Mouse (Mus musculus) midbrain, embryonic 14.5 days (tissue): ENCODE measurements around the gene Folr1. TPM values are rescaled to one million over a fixed set of nuclear protein-coding genes. Genes with fewer than 3 reads are reported as not detected.

Source experiments
- ATAC-seq: fragments of 200-750 bp; cut with Nextera tagmentation; 2 replicates; pipeline ENCODE4 v1.8.0; 2017; ENCODE audit warnings: moderate number of reproducible peaks, moderate library complexity; ENCODE audit not compliant: low FRiP score, low TSS enrichment
- DNase-seq: peaks from one replicate; pipeline ENCODE4 v3.0.0-alpha.2; 2015
- H3K27ac ChIP-seq: fragments of 300-500 bp; sonication (generic); replicated peaks from 2 replicates; pipeline ENCODE4 v1.5.1; 2014; ENCODE audit warnings: mild to moderate bottlenecking, low read depth, low read length, moderate library complexity
- H3K27me3 ChIP-seq: fragments of 300-500 bp; sonication (generic); 2 replicates; pipeline ENCODE4 v1.6.1; 2014; ENCODE audit warnings: low read length, control low read depth, mixed read lengths; ENCODE audit not compliant: control insufficient read depth, insufficient read depth
- H3K36me3 ChIP-seq: fragments of 300-500 bp; sonication (generic); 2 replicates; pipeline ENCODE4 v1.6.1; 2014; ENCODE audit warnings: low read length, control low read depth; ENCODE audit not compliant: control insufficient read depth, insufficient read depth
- H3K4me1 ChIP-seq: fragments of 300-500 bp; sonication (generic); 2 replicates; pipeline ENCODE4 v1.6.1; 2014; ENCODE audit warnings: mild to moderate bottlenecking, antibody characterized with exemption, low read length, control low read depth; ENCODE audit not compliant: control insufficient read depth, insufficient read depth
- H3K4me2 ChIP-seq: fragments of 300-500 bp; sonication (generic); 2 replicates; pipeline ENCODE4 v1.6.1; 2014; ENCODE audit warnings: mild to moderate bottlenecking, low read length, moderate library complexity
- H3K4me3 ChIP-seq: fragments of 300-500 bp; sonication (generic); replicated peaks from 2 replicates; pipeline ENCODE4 v1.5.1; 2014; ENCODE audit warnings: low read depth, low read length
- H3K9ac ChIP-seq: fragments of 300-500 bp; sonication (generic); replicated peaks from 2 replicates; pipeline ENCODE4 v1.6.1; 2014; ENCODE audit warnings: mild to moderate bottlenecking, low read length, moderate library complexity
- H3K9me3 ChIP-seq: fragments of 300-500 bp; sonication (generic); 2 replicates; pipeline ENCODE4 v1.6.1; 2016; ENCODE audit warnings: low read length, control low read depth, mixed read lengths; ENCODE audit not compliant: control insufficient read depth
- WGBS: fragments of 180-500 bp; shearing (Covaris S2); extraction: QIAGEN DNeasy Blood & Tissue Kit; methylation state at CpG from one replicate; pipeline ENCODE4 v1.1.7; 2014; 5-methylcytosine and 5-hydroxymethylcytosine counted together
- polyA plus RNA-seq: library from polyadenylated mRNA; unstranded; fragments of >200 nt; fragmentation: Nextera tagmentation; extraction: Ambion mirVana; gene quantifications from 2 replicates; pipeline ENCODE4 v1.2.1, GENCODE M21; 2014

The Folr1 gene
- polyA plus RNA-seq, 1 experiment from 2014 or later, result 7.9 TPM

DNA sequence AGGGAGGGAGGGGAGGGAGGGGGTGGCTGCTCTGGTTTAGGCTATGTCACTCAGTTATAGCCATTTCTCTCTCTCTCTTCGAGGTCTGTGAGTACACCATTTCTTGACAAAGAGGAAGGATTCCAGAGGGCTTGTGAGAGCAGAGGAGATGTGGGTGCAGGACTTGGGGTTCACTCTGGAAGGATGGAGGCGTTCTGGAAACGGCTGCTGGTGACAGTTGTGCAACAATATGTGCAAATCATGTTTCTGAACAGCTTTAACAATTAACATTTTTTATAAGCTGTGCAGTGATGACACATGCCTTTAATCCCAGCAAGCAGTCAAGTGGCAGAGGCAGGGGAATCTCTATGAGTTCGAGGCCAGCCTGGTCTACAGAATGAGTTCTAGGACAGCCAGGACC lies 10.3 kb upstream of the Folr1 start:
- whole genome bisulfite sequencing, result 78% methylated on average over 4 of the region's 4 CpGs
- ATAC-seq, result no peak

DNA sequence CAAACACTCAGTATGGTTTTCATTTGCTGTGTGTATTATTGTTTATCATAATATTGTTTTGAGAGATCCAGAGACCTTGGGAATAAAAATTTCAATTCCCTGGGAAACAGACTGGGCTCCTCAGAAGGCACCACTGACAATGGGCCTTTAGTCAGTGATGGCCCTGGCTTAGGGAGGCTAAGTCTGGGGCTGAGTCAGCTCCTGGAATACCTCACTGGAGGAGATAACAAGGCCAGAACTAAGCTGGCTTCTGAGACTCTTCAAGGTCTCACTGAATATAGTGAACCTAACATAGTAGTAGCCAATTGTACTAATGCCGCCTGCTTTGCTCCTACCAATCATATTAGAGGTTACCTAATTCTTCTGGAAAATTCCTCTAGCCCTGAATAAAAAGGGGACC lies 5.4 kb upstream of the Folr1 start:
- no peaks in the 10 kb centered on the region for H3K4me1 ChIP-seq
- H3K4me2 ChIP-seq, result no peak overlapping the region
- no peak overlapping the region for H3K27ac ChIP-seq
- no peak overlapping the region for H3K4me3 ChIP-seq
- no peaks in the 10 kb centered on the region for H3K27me3 ChIP-seq
- no peak overlapping the region for H3K9ac ChIP-seq
- 97% methylated on average over 1 of the region's 1 CpGs for WGBS
- H3K36me3 ChIP-seq, result no peaks in the 10 kb centered on the region
- no peak for ATAC-seq
- no peaks in the 10 kb centered on the region for H3K9me3 ChIP-seq
- DNase-seq, result no peak

More for the DNA sequence above, 10.3 kb upstream of the Folr1 start:
- H3K4me1 ChIP-seq, result no peaks in the 10 kb centered on the region
- no peak overlapping the region for H3K27ac ChIP-seq
- no peak overlapping the region for H3K4me3 ChIP-seq
- no peak overlapping the region for H3K4me2 ChIP-seq
- DNase-seq, result no peak
- H3K27me3 ChIP-seq, result no peaks in the 10 kb centered on the region
- no peaks in the 10 kb centered on the region for H3K9me3 ChIP-seq
- no peaks in the 10 kb centered on the region for H3K36me3 ChIP-seq
- H3K9ac ChIP-seq, result no peak overlapping the region

DNA sequence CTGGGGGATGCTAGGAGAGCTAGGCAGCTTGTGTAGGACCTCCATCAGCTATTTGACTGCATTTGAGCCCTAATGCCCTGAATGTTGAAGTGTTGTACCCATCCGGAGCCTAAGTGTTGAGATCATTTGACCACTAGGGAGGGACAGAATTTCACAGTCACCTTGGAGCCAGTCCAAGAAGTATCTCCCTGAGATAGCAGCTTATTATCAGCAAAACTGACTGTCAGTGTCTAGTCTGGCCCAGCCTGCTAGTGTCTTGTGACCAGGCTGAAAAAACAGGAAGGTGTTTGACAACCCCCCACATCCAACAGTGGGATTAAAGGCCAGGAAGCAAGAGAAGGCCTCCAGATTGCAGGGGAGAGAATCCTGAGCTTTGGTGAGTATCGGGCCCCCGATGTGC lies 708 bp upstream of the Folr1 start:
- Histone ChIP-seq H3K4me3 (no peak overlapping the region), H3K4me1 (no peaks in the 10 kb centered on the region), H3K4me2 (no peak overlapping the region), H3K27me3 (no peaks in the 10 kb centered on the region), H3K36me3 (no peaks in the 10 kb centered on the region), H3K9me3 (no peaks in the 10 kb centered on the region), H3K27ac (no peak overlapping the region), H3K9ac (no peak overlapping the region)
- 86% methylated on average over 3 of the region's 3 CpGs for WGBS
- DNase-seq, result no peak
- no peak for ATAC-seq

DNA sequence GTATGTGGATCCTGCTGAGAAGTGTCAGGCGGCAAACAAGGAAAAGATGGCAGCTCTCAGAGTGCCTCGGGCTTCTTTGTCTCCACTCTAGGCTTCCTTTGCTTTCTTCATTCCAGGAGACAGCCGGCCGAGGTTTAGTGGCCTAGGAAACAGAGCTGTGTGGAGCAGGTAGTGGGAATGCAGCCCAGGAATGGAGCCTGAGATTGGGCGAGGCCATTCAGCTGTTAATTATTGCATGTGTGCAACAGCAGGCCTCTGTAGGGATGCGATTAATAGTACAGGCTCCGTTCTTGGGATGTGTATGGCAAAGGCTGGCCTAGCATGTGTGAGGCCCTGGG lies 1.5 kb downstream of the Folr1 start:
- H3K9ac ChIP-seq, result no peak overlapping the region
- H3K36me3 ChIP-seq, result no peaks in the 10 kb centered on the region
- H3K4me2 ChIP-seq, result no peak overlapping the region
- no peaks in the 10 kb centered on the region for H3K27me3 ChIP-seq
- WGBS, result 18% methylated on average over 7 of the region's 7 CpGs
- DNase-seq (peak; percentile 46), ATAC-seq (peak; percentile 27; the same call in 1 of the 2 replicates)
- H3K27ac ChIP-seq, result no peak overlapping the region
- no peaks in the 10 kb centered on the region for H3K4me1 ChIP-seq
- no peaks in the 10 kb centered on the region for H3K9me3 ChIP-seq
- no peak overlapping the region for H3K4me3 ChIP-seq

DNA sequence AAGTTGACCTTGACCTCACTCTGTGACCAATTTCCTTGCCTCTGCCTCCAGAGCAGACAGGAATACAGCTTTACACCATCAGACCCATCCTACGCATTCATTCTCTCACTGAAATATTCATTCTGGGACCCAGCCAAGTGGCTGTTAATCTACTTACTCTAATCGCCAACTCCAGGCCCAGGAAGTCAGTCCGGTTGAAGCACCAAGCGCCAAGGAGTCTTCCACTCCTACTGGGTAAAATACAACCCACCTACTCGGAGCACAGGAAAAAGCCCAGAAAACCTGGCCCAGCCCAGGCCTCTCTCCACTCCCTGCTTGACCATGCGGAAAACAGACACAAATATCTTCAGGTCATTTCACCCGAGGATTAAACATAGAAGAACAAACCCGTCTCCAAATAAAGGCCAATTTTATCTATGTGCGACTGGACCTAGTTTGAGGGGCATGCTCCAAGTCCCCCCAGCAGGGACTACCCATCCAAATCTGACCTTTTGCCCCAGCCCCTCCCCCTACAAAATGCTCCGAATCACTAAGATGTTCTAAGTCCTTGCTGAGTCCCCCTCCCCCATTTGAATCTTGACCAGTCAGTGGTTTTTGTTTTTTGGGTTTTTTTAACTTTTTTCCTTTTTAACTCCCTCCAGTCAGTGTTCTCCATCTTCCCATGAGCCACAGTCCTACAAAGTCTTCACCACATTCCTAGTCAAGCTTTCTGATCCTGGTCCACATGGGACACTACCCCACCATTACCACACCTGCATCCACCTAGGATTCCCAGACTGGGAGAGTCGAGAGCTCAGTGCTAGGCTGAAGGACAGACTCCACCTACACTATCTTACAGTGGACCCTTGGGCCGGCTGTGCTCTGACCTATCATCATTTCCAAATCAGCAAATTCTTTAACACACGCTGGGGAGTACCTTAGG lies 2.1 kb downstream of the Folr1 start:
- H3K27me3 ChIP-seq, result no peaks in the 10 kb centered on the region
- WGBS, result 26% methylated on average over 13 of the region's 13 CpGs
- no peaks in the 10 kb centered on the region for H3K9me3 ChIP-seq
- H3K9ac ChIP-seq, result no peak overlapping the region
- ATAC-seq (0 out of 2 replicates have a peak, but pooled peaks have one; percentile 11), DNase-seq (peak; percentile 48)
- no peak overlapping the region for H3K4me3 ChIP-seq
- H3K4me1 ChIP-seq, result no peaks in the 10 kb centered on the region
- H3K36me3 ChIP-seq, result no peaks in the 10 kb centered on the region
- H3K27ac ChIP-seq, result no peak overlapping the region
- no peak overlapping the region for H3K4me2 ChIP-seq

DNA sequence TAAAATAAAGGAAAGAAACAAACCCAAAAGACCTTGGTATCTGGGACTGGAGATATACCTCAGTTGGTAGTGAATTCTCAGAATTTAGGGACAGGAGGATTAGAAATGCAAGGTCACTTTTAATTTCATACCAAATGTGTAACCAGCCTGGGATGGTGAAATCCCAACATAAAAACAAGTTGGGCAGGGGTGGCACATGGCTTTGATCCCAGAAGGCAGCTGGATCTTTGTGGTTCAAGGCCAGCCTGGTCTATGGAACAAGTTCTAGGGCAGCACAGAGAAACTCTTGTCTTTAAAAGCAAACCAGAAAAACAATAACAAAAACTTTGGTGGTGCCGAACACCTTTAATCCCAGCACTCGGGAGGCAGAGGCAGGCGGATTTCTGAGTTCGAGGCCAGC lies 3.1 kb downstream of the Folr1 start:
- no peak overlapping the region for H3K27ac ChIP-seq
- H3K27me3 ChIP-seq, result no peaks in the 10 kb centered on the region
- no peaks in the 10 kb centered on the region for H3K4me1 ChIP-seq
- ATAC-seq (no peak), DNase-seq (no peak)
- H3K9ac ChIP-seq, result no peak overlapping the region
- WGBS, result 98% methylated on average over 4 of the region's 4 CpGs
- no peak overlapping the region for H3K4me3 ChIP-seq
- H3K9me3 ChIP-seq, result no peaks in the 10 kb centered on the region
- no peak overlapping the region for H3K4me2 ChIP-seq
- no peaks in the 10 kb centered on the region for H3K36me3 ChIP-seq

DNA sequence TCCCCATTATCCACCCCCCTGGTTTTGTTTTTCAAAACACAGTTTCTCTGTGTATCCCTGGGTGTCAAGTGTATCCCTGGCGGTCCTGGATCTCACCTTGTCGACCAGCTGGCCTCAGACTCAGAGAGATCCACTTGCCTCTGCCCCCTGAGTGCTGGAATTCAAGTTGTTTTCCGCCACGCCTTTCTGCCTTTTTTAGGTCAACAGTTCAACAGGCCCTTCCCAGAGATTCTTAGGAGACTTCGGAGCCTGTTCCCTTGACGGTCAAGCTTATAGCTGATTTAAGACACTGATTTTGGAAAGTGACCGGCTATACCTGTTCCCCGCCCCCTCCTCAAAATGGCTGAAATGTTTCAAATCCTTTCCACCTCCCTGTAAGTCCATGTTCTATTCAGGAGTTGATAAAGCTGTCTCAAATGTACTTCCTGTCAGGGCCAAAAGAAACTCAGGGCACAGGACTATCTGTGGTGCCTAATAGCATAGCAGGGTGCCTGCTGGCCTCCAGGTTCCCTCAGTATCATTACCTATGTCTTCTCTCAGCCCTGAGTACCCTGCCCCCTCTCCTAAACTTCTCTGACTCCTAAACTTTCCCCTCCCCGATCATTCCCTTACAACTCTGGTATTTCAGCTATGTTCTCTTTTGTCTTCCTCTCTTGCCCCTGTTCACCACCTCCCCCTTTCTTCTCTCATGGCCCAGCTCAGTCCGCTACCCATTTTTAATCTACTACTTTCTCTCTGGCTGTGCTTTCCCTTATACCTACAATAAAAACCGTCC lies 3.9 kb downstream of the Folr1 start:
- DNase-seq (no peak), ATAC-seq (no peak)
- 80% methylated on average over 11 of the region's 11 CpGs for WGBS
- Histone ChIP-seq H3K27me3 (no peaks in the 10 kb centered on the region), H3K4me2 (no peak overlapping the region), H3K4me1 (no peaks in the 10 kb centered on the region), H3K27ac (no peak overlapping the region), H3K9ac (no peak overlapping the region), H3K36me3 (no peaks in the 10 kb centered on the region), H3K9me3 (no peaks in the 10 kb centered on the region), H3K4me3 (no peak overlapping the region)

DNA sequence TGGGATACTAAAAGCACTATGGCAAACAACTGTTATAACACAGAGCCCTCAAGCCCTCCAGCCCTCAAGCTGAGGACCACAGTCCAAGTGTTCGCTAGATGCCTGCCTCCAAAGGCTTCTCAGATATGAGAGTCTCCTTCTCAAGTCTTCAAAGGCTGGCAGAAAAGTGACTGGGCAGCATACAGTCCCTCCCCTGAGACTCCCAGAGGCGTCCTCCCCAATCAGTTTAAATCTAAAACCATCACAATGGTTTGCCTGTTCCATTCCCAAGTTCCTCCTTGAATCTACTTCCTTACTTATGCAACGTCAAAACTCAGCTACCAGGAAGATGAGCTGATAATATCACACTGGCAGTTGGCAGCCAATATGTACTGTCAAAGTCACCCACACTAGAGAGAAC lies 7.2 kb downstream of the Folr1 start, which contains the start of gene Anapc15:
Anapc15 (plus strand) TSS at position 301 of the 400 bp plus-strand sequence.
- no peak within 1 kb of the TSS for H3K4me2 ChIP-seq
- no peak within 1 kb of the TSS for H3K27ac ChIP-seq
- WGBS, result 86% methylated on average over 3 of the region's 3 CpGs
- H3K36me3 ChIP-seq, result no peaks in the 10 kb centered on the region
- DNase-seq (no peak), ATAC-seq (no peak)
- no peaks in the 10 kb centered on the region for H3K9me3 ChIP-seq
- H3K9ac ChIP-seq, result no peak within 1 kb of the TSS
- no peak within 1 kb of the TSS for H3K4me3 ChIP-seq
- H3K4me1 ChIP-seq, result no peaks in the 10 kb centered on the region
- no peaks in the 10 kb centered on the region for H3K27me3 ChIP-seq
